Mouse (Mus musculus) left cerebral cortex, adult 11 months (tissue): ENCODE measurements around the gene Rbfox2.

Experiments
- DNase-seq: peaks from one replicate; pipeline ENCODE4 v3.0.0; 2022; ENCODE audit warnings: low spot score

Gene Rbfox2

GRCm38 (mm10) chr15:77192154-77192935 is 114.5 kb downstream of the Rbfox2 start:
- no peak for DNase-seq

GRCm38 (mm10) chr15:77186096-77186495 is 120.7 kb downstream of the Rbfox2 start:
- DNase-seq: no peak

- DNase-seq: no peak
These were observed 121.2 kb downstream of the Rbfox2 start for GRCm38 (mm10) chr15:77185614-77186013.

GRCm38 (mm10) chr15:77182800-77183199 is 124.0 kb downstream of the Rbfox2 start:
- DNase-seq: no peak

DNA sequence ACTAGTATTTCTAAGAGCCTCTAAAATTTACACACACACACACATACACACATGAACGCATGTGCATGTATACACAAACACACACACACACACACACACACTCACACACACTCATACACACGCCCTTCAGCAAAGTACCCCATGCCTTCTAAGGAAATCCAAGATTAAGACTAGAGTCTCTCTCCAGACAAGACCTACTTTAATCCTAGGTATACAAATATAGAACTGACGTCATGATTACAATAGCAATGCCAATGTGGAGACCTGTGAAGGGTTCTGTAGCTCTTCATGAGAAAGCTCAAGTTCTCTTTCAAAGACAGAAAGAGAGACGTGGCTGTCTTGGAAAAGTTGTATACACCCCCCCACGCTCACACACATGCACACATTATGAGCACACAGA is 132.8 kb downstream of the Rbfox2 start:
- DNase-seq: no peak

DNA sequence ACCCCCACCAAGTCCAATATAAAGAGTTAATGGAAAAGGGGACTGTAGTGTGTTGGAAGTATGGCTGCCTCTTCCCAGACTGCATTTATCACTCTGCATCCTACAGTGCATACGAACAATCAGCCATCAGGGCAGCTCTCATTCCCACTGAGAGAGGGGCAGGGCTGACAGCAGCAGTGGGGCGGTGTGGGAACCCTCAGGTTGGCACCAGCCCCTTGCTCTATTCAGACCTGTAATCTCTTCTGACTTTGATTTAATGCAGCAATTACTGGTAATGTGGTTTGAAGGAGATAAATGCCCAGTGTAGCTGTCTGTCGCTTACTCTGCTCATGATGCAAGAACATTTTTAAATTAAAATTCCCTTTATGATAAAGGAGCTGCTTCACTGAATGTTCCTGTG is 134.4 kb downstream of the Rbfox2 start:
- no peak for DNase-seq

- no peak for DNase-seq
These were observed 138.0 kb downstream of the Rbfox2 start for GRCm38 (mm10) chr15:77168781-77169180.

DNA sequence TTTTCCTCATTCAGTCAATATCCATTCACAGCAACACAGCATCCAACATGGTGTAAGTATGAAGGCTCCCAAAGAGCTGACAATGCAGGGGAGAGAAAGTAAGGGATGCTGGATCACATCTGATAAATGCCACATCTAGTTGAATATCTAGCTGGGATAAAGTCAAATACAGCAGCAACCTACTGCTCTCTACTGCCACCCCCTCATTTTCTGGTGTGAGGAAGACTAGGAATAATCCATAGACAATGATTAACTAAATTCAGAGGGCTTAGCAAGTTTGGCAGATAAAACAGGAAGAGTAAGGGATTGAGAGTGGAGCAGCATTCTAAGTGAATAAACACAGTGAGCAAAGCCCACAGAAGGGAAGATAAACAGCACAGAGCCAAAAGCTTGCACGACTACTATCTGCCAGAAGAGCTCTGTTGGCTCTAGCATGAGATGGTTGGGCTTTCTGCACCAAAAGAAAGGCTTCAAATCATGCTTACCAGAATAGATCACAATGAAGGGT is 140.5 kb downstream of the Rbfox2 start:
- DNase-seq: no peak

DNA sequence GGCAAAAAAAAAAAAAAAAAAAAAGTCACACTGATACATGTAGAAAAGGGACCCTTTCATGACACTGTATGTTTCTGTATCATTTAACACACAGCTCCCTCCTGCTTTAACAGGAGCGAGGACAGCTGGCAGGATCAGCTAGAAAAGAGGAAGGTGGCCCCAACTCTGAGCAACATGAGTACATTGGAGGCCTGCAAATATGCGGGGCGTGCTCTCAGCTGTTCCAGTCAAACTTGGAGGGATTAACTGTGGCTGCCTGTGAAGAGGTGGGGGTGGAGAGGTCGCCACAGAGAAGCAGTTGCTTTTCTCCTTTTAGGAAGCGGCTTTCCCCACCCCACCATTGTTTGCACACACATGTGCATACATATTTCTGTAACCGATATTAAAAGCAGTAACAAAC is 143.5 kb downstream of the Rbfox2 start:
- DNase-seq: no peak

- no peak for DNase-seq
These were observed 143.9 kb downstream of the Rbfox2 start for GRCm38 (mm10) chr15:77162931-77163330.

GRCm38 (mm10) chr15:77161382-77161781 is 145.4 kb downstream of the Rbfox2 start:
- DNase-seq: no peak

DNA sequence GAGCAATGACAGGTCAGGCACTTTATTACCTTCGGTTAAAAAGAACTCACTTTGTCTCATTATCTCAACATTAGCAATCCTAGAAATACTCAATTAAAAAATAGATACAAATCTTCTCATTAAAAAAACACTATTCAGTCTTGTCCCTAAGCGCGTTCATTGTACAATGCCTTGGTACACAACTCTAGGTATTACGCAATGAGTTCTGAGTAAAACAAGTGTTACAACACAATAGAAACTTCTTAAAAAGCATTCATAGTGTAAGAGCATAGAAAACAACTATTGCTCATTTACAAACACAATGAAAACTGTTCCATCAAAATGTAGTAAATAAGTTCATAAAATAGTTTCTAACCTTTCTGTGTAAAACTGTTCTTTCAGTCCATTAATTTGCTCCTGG is 146.0 kb downstream of the Rbfox2 start:
- no peak for DNase-seq

- DNase-seq: no peak
These were observed 150.3 kb downstream of the Rbfox2 start for GRCm38 (mm10) chr15:77156525-77156924.

DNA sequence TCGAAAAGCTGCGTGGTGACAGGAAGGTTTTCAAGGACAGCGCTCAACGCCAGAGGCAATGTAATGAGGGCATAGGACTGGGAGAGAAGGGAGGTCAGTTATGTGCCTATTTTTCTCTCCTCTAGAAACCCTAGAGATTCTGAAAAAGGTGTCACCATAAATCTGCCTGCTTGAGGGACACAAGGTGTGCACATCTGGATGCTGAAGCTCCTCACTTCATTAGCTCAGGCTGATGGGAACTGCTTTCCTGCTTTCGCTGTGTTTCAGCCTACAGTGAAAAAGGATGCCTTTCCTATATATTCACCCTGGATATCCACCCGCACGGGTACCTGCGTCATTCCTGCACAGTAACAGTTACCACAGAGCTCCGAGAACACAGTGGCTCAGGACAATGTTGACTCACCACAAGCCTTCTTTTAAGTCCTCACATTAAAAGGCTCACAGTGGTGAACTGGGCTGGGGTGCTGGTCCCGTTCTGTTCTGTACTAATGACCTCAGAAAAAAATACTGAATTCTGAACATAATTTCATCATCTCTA is 152.5 kb downstream of the Rbfox2 start:
- no peak for DNase-seq

DNA sequence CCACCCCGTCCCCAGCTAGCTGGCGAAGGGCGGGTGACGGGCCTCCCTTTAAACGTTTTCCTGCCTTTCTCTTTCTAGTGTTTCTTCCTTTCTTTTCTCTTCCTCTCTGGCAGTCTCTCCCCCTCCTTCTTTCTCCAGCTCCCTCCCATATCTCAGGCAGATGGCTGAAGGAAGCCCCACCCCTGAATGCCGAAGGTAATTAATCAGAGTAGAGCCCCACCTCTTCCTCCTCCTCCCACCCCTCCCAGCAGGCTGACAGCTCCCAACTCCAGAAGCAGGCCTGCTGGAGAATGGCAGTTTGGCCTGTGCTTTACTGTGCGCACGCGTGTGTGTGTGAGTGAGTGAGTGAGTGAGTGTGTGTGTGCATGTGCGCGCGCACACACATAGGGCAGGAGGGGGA is 153.2 kb downstream of the Rbfox2 start:
- DNase-seq: peak; percentile 51

- DNase-seq: no peak
These were observed 153.7 kb downstream of the Rbfox2 start for GRCm38 (mm10) chr15:77153088-77153546.

- peak; percentile 42 for DNase-seq
These were observed 154.3 kb downstream of the Rbfox2 start for GRCm38 (mm10) chr15:77152336-77153087.

- no peak for DNase-seq
These were observed 155.0 kb downstream of the Rbfox2 start for GRCm38 (mm10) chr15:77151816-77152215.

- no peak for DNase-seq
These were observed 155.6 kb downstream of the Rbfox2 start for GRCm38 (mm10) chr15:77151178-77151577.

- DNase-seq: no peak
These were observed 156.4 kb downstream of the Rbfox2 start for GRCm38 (mm10) chr15:77150424-77150841.

GRCm38 (mm10) chr15:77150000-77150399 is 156.8 kb downstream of the Rbfox2 start:
- DNase-seq: no peak

GRCm38 (mm10) chr15:77149551-77149950 is 157.3 kb downstream of the Rbfox2 start:
- DNase-seq: no peak

GRCm38 (mm10) chr15:77146942-77147341 is 159.9 kb downstream of the Rbfox2 start:
- no peak for DNase-seq
